In the genomic region with DNA sequence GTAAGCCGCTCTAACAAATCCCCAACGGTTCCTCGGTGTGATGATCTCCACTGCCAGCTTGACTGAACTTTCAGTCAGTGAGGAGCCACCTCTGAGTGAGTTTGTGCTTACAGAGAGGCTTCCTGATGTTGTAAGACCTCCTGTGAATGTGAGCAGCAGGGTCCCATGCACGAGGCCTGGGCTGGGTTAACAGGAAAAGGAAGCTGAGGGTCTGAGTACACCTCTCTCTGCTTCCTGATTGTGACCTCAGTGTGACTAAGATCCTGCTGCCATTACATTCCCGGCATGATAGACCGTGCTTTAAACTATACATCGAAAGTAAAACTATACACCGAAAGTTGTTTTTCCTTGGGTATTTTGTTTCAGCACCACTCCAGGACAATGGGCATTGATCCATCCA, we compare ENCODE assay signal across 30 mouse cellular contexts. TPM values are rescaled to one million over a fixed set of nuclear protein-coding genes. Genes with fewer than 3 reads are reported as not detected.
A peak's percentile ranks its signal among the peaks of the same experiment; 100 is the strongest.
DNase-seq lines count a peak whose midpoint lies in the region; ATAC-seq and TF ChIP-seq lines count a peak whose summit lies in the region.
"Had no signal": no experiment of that assay in that cellular context is flagged by ENCODE, and none has a peak within 500 bp of the region (broad histone marks: within the 10 kb centered on the region; RNA-seq: fewer than 3 reads in every experiment).

No protein-coding gene starts in this region.

- no peaks in the 10 kb centered on the region for H3K36me3 ChIP-seq in lung, embryonic 14.5 days (ENCODE audit: insufficient read depth)
- H3K36me3 ChIP-seq in midbrain, embryonic 11.5 days (ENCODE audit: control insufficient read depth, insufficient read depth, low read length) = no peaks in the 10 kb centered on the region
- no peaks in the 10 kb centered on the region for H3K36me3 ChIP-seq in midbrain, embryonic 14.5 days (ENCODE audit: control insufficient read depth, insufficient read depth, low read length)
- H3K36me3 ChIP-seq in hindbrain, embryonic 13.5 days = no peaks in the 10 kb centered on the region
- H3K36me3 ChIP-seq: embryonic facial prominence, embryonic 12.5 days; embryonic facial prominence, embryonic 15.5 days; heart, embryonic 10.5 days; heart, embryonic 13.5 days; hindbrain, embryonic 12.5 days had no signal

- H3K27ac ChIP-seq in lung, embryonic 14.5 days (ENCODE audit: low read depth) = no peak overlapping the region
- H3K27ac ChIP-seq in midbrain, embryonic 11.5 days (ENCODE audit: low read depth, low read length) = no peak overlapping the region
- H3K27ac ChIP-seq in midbrain, embryonic 14.5 days (replicated peaks; ENCODE audit: low read depth, low read length) = no peak overlapping the region
- no peak overlapping the region for H3K27ac ChIP-seq in hindbrain, embryonic 13.5 days
- H3K27ac ChIP-seq: embryonic facial prominence, embryonic 12.5 days; embryonic facial prominence, embryonic 15.5 days; heart, adult 2 months; heart, embryonic 10.5 days; heart, embryonic 13.5 days; hindbrain, embryonic 12.5 days had no signal

- no peaks in the 10 kb centered on the region for H3K9me3 ChIP-seq in lung, embryonic 14.5 days (ENCODE audit: low read depth, low read length)
- H3K9me3 ChIP-seq in midbrain, embryonic 11.5 days (ENCODE audit: control insufficient read depth, low read length) = no peaks in the 10 kb centered on the region
- no peaks in the 10 kb centered on the region for H3K9me3 ChIP-seq in midbrain, embryonic 14.5 days (ENCODE audit: control insufficient read depth, low read length)
- no peaks in the 10 kb centered on the region for H3K9me3 ChIP-seq in hindbrain, embryonic 13.5 days
- H3K9me3 ChIP-seq: embryonic facial prominence, embryonic 12.5 days; embryonic facial prominence, embryonic 15.5 days; heart, embryonic 10.5 days; heart, embryonic 13.5 days; hindbrain, embryonic 12.5 days had no signal

- H3K4me3 ChIP-seq in lung, embryonic 14.5 days (ENCODE audit: low read depth, low read length) = no peak overlapping the region
- no peak overlapping the region for H3K4me3 ChIP-seq in midbrain, embryonic 11.5 days (ENCODE audit: low read depth, low read length)
- no peak overlapping the region for H3K4me3 ChIP-seq in midbrain, embryonic 14.5 days (replicated peaks; ENCODE audit: low read depth, low read length)
- H3K4me3 ChIP-seq in hindbrain, embryonic 13.5 days = no peak overlapping the region
- H3K4me3 ChIP-seq: embryonic facial prominence, embryonic 12.5 days; embryonic facial prominence, embryonic 15.5 days; heart, adult 2 months; heart, embryonic 10.5 days; heart, embryonic 13.5 days; hindbrain, embryonic 12.5 days had no signal

- peak; percentile 30 for DNase-seq in lung, embryonic 14.5 days
- DNase-seq in lung, postnatal 36 days = no peak
- peak; percentile 28 for DNase-seq in midbrain, embryonic 11.5 days (ENCODE audit: low spot score, missing footprints)
- no peak for DNase-seq in midbrain, embryonic 14.5 days
- DNase-seq in frontal cortex, postnatal 10 days (ENCODE audit: low spot score in 2 of 2) = no peak
- DNase-seq: adrenal gland, adult 8-10 months; adrenal gland, postnatal 25 days; cerebellum, adult 11-12 months; cerebellum, adult 8-10 months; cerebellum, postnatal 10 days; cerebellum, postnatal 36 days; forebrain, postnatal 0 days; gastrocnemius, postnatal 25 days; heart, adult 2 months; heart, postnatal 14 days; heart, postnatal 4 days had no signal

- H3K4me2 ChIP-seq in lung, embryonic 14.5 days = no peak overlapping the region
- H3K4me2 ChIP-seq in midbrain, embryonic 11.5 days = no peak overlapping the region
- H3K4me2 ChIP-seq in midbrain, embryonic 14.5 days (ENCODE audit: low read length) = no peak overlapping the region
- H3K4me2 ChIP-seq in hindbrain, embryonic 13.5 days = no peak overlapping the region
- H3K4me2 ChIP-seq: embryonic facial prominence, embryonic 12.5 days; embryonic facial prominence, embryonic 15.5 days; heart, embryonic 13.5 days; hindbrain, embryonic 12.5 days had no signal

- TF ChIP-seq CTCF in lung, embryonic 14.5 days (IDR thresholded peaks at IDR 0.05; ENCODE audit: low read depth) = no peak

- no peaks in the 10 kb centered on the region for H3K27me3 ChIP-seq in lung, embryonic 14.5 days (ENCODE audit: insufficient read depth, low read length)
- no peaks in the 10 kb centered on the region for H3K27me3 ChIP-seq in midbrain, embryonic 11.5 days (ENCODE audit: control insufficient read depth, insufficient read depth, low read length)
- H3K27me3 ChIP-seq in midbrain, embryonic 14.5 days (ENCODE audit: control insufficient read depth, insufficient read depth, low read length) = no peaks in the 10 kb centered on the region
- H3K27me3 ChIP-seq in hindbrain, embryonic 13.5 days = no peaks in the 10 kb centered on the region
- H3K27me3 ChIP-seq: embryonic facial prominence, embryonic 12.5 days; hindbrain, embryonic 12.5 days had no signal

- no peaks in the 10 kb centered on the region for H3K4me1 ChIP-seq in lung, embryonic 14.5 days (ENCODE audit: insufficient read depth)
- H3K4me1 ChIP-seq in midbrain, embryonic 11.5 days (ENCODE audit: control insufficient read depth, insufficient read depth, low read length) = no peaks in the 10 kb centered on the region
- H3K4me1 ChIP-seq in midbrain, embryonic 14.5 days (ENCODE audit: control insufficient read depth, insufficient read depth, low read length) = no peaks in the 10 kb centered on the region
- no peaks in the 10 kb centered on the region for H3K4me1 ChIP-seq in hindbrain, embryonic 13.5 days (replicated peaks)
- H3K4me1 ChIP-seq: embryonic facial prominence, embryonic 12.5 days; embryonic facial prominence, embryonic 15.5 days; hindbrain, embryonic 12.5 days had no signal

- ATAC-seq in lung, embryonic 14.5 days (ENCODE audit: insufficient read depth) = no peak; the same call in 1 of the 2 replicates
- ATAC-seq in midbrain, embryonic 11.5 days (ENCODE audit: low FRiP score) = no peak
- no peak for ATAC-seq in midbrain, embryonic 14.5 days (ENCODE audit: low FRiP score, low TSS enrichment)
- ATAC-seq in granulocyte monocyte progenitor cell, adult 5-6 weeks (replicated peaks; ENCODE audit: poor library complexity, severe bottlenecking) = peak; percentile 92
- peak; percentile 87 for ATAC-seq in megakaryocyte progenitor cell, adult 5-6 weeks (replicated peaks; ENCODE audit: poor library complexity)
- ATAC-seq in hindbrain, embryonic 13.5 days (ENCODE audit: low FRiP score) = no peak
- ATAC-seq: activated CD4-positive, CD25-positive, alpha-beta regulatory T cell, adult 4 months; forebrain, embryonic 14.5 days; forebrain, postnatal 0 days; hindbrain, embryonic 16.5 days had no signal

- WGBS in lung, embryonic 14.5 days = 75% methylated on average over 8 of the region's 8 CpGs
- WGBS in midbrain, embryonic 11.5 days = 88% methylated on average over 8 of the region's 8 CpGs
- 89% methylated on average over 8 of the region's 8 CpGs for WGBS in midbrain, embryonic 14.5 days
- WGBS in hindbrain, embryonic 13.5 days = 88% methylated on average over 8 of the region's 8 CpGs

- no peak overlapping the region for H3K9ac ChIP-seq in lung, embryonic 14.5 days
- H3K9ac ChIP-seq in midbrain, embryonic 11.5 days (ENCODE audit: low read length) = no peak overlapping the region
- H3K9ac ChIP-seq in midbrain, embryonic 14.5 days (replicated peaks; ENCODE audit: low read length) = no peak overlapping the region
- H3K9ac ChIP-seq in hindbrain, embryonic 13.5 days = no peak overlapping the region
- H3K9ac ChIP-seq: embryonic facial prominence, embryonic 12.5 days; embryonic facial prominence, embryonic 15.5 days; forebrain, postnatal 0 days; heart, embryonic 13.5 days; hindbrain, embryonic 12.5 days had no signal

RNA-seq across cellular contexts. Expression of a gene that starts 14.9 kb away (rescaled TPM):
- 2.8 and 3.1 TPM in 2 replicates for polyA plus RNA-seq in lung, embryonic 14.5 days (2014; fragmentation: Nextera tagmentation; extraction: Ambion mirVana)
- polyA plus RNA-seq in midbrain, embryonic 11.5 days (2014; fragmentation: Nextera tagmentation; extraction: Ambion mirVana) = not detected in 2 replicates
- not detected in 2 replicates for polyA plus RNA-seq in midbrain, embryonic 14.5 days (2014; fragmentation: Nextera tagmentation; extraction: Ambion mirVana)
- total RNA-seq in granulocyte monocyte progenitor cell, adult 5-6 weeks (2014; fragmentation: Nextera tagmentation) = not detected in 2 replicates
- total RNA-seq in granulocyte monocyte progenitor cell, adult 5-6 weeks (2017) = not detected in 2 replicates
- not detected in 2 replicates for total RNA-seq in megakaryocyte progenitor cell, adult 5-6 weeks (2015)
- total RNA-seq in megakaryocyte progenitor cell, adult 5-6 weeks (2017) = not detected in 2 replicates
- 0.09 TPM in 1 of 2 replicates, not detected in the other for polyA plus RNA-seq in hindbrain, embryonic 13.5 days (2015; fragmentation: Nextera tagmentation; extraction: Ambion mirVana)
- total RNA-seq: adrenal gland, adult 8-10 months; adrenal gland, postnatal 25 days; forebrain, postnatal 0 days; gastrocnemius, postnatal 25 days; heart, adult 2 months; heart, postnatal 14 days; heart, postnatal 4 days had no signal
- polyA plus RNA-seq: activated CD4-positive, CD25-positive, alpha-beta regulatory T cell, adult 4 months; brain, embryonic 14.5 days; embryonic facial prominence, embryonic 12.5 days; forebrain, embryonic 11.5 days; forebrain, postnatal 0 days; frontal cortex, adult 2 months; heart, adult 2 months; hindbrain, embryonic 16.5 days had no signal

Comparison
In these comparisons a context has a peak if more than half of its experiments do, and no peak if none do; other contexts are left out.
1. DNase-seq: peak in lung, embryonic 14.5 days (single experiment) and midbrain, embryonic 11.5 days (single experiment); none in lung, postnatal 36 days (single experiment), midbrain, embryonic 14.5 days (single experiment) and frontal cortex, postnatal 10 days (0 of 2).
2. ATAC-seq: peak in granulocyte monocyte progenitor cell, adult 5-6 weeks (single experiment) and megakaryocyte progenitor cell, adult 5-6 weeks (single experiment); none in lung, embryonic 14.5 days (single experiment), midbrain, embryonic 11.5 days (single experiment), midbrain, embryonic 14.5 days (single experiment) and hindbrain, embryonic 13.5 days (single experiment).